Mouse (Mus musculus) heart, adult 2 months (tissue): ENCODE results near the gene Piwil4.

ENCODE experiments used
- CTCF ChIP-seq: fragments of 200-600 bp; IDR thresholded peaks from 2 replicates; pipeline ENCODE4 v1.8.1; 2022; ENCODE audit warnings: antibody characterized with exemption, mild to moderate bottlenecking, moderate library complexity
- EP300 ChIP-seq: fragments of 200-500 bp; IDR thresholded peaks from 2 replicates; pipeline ENCODE4 v1.6.1; 2011; ENCODE audit warnings: low read depth, low read length, control low read depth; ENCODE audit not compliant: insufficient read depth

GRCm38 (mm10) chr9:14680584-14680983 lies 59.9 kb downstream of the Piwil4 start:
- TF ChIP-seq EP300 (no peak), CTCF (no peak)
